Mouse (Mus musculus) limb, embryonic 14.5 days (tissue): Measurements from ENCODE around the gene Zgrf1. TPM values are rescaled to one million over a fixed set of nuclear protein-coding genes. Genes with fewer than 3 reads are reported as not detected.

ENCODE experiments used
- ATAC-seq: fragments of 200-750 bp; cut with Nextera tagmentation; 2 replicates; pipeline ENCODE4 v1.8.0; 2017; ENCODE audit warnings: low read depth, moderate number of reproducible peaks, moderate TSS enrichment; ENCODE audit not compliant: low FRiP score
- DNase-seq: peaks from one replicate; pipeline ENCODE4 v3.0.0-alpha.2; 2015; ENCODE audit warnings: low spot score
- H3K27ac ChIP-seq: fragments of 300-500 bp; sonication (generic); replicated peaks from 2 replicates; pipeline ENCODE4 v1.5.1; 2014; ENCODE audit warnings: low read depth, mild to moderate bottlenecking, low read length, moderate library complexity, mixed read lengths
- H3K27me3 ChIP-seq: fragments of 300-500 bp; sonication (generic); 2 replicates; pipeline ENCODE4 v1.6.1; 2014; ENCODE audit warnings: low read length, mixed read lengths; ENCODE audit not compliant: control insufficient read depth, insufficient read depth
- H3K36me3 ChIP-seq: fragments of 300-500 bp; sonication (generic); 2 replicates; pipeline ENCODE4 v1.6.1; 2014; ENCODE audit warnings: mild to moderate bottlenecking, low read length, moderate library complexity, mixed read lengths; ENCODE audit not compliant: control insufficient read depth, insufficient read depth
- H3K4me1 ChIP-seq: fragments of 300-500 bp; sonication (generic); 2 replicates; pipeline ENCODE4 v1.6.1; 2014; ENCODE audit warnings: antibody characterized with exemption, low read length, mixed read lengths; ENCODE audit not compliant: control insufficient read depth, insufficient read depth
- H3K4me2 ChIP-seq: fragments of 300-500 bp; sonication (generic); replicated peaks from 2 replicates; pipeline ENCODE4 v1.6.1; 2014; ENCODE audit warnings: low read depth, mild to moderate bottlenecking, low read length, moderate library complexity; ENCODE audit not compliant: severe bottlenecking
- H3K4me3 ChIP-seq: fragments of 300-500 bp; sonication (generic); replicated peaks from 2 replicates; pipeline ENCODE4 v1.5.1; 2014; ENCODE audit warnings: low read length
- H3K9ac ChIP-seq: fragments of 300-500 bp; sonication (generic); 2 replicates; pipeline ENCODE4 v1.6.1; 2014; ENCODE audit warnings: mild to moderate bottlenecking, low read depth, low read length, moderate library complexity; ENCODE audit not compliant: severe bottlenecking
- H3K9me3 ChIP-seq: fragments of 300-500 bp; sonication (generic); 2 replicates; pipeline ENCODE4 v1.6.1; 2016; ENCODE audit warnings: low read length; ENCODE audit not compliant: control insufficient read depth
- POLR2A ChIP-seq: fragments of 200-500 bp; IDR thresholded peaks from 2 replicates; pipeline ENCODE4 v1.8.0; 2012; ENCODE audit warnings: inconsistent platforms, mild to moderate bottlenecking, moderate library complexity, borderline replicate concordance; ENCODE audit not compliant: insufficient read depth, insufficient read length; ENCODE audit errors: extremely low read depth
- WGBS: fragments of 180-500 bp; shearing (Covaris S2); extraction: QIAGEN DNeasy Blood & Tissue Kit; methylation state at CpG from one replicate; pipeline ENCODE4 v1.1.7; 2014; 5-methylcytosine and 5-hydroxymethylcytosine counted together
- polyA plus RNA-seq, 2 experiments: library from polyadenylated mRNA; depleted of rRNA in 1 of 2; stranded (reverse) in 1 of 2; unstranded in 1 of 2; fragments of >200 nt; fragmentation: Nextera tagmentation in 1 of 2; extraction: Ambion mirVana in 1 of 2; gene quantifications; 2 replicates each; pipeline versions ENCODE4 v1.2.1 to v1.2.3; 2012 to 2014

Gene Zgrf1
- polyA plus RNA-seq, 2 experiments = 8.1 to 14.1 TPM

GRCm38 (mm10) chr3:127625296-127625695 is 72.0 kb downstream of the Zgrf1 start:
- Histone ChIP-seq H3K36me3 (no peaks in the 10 kb centered on the region), H3K4me1 (0 out of 2 replicates have a peak, but pooled peaks cover 5% of the 10 kb centered on the region), H3K4me2 (peak overlapping the region; percentile 60), H3K4me3 (peak overlapping the region; percentile 37), H3K9me3 (no peaks in the 10 kb centered on the region), H3K9ac (no peak overlapping the region), H3K27ac (no peak overlapping the region), H3K27me3 (peaks cover 49% of the 10 kb centered on the region)
- peak; percentile 51 for DNase-seq
- WGBS = under 1% methylated on average over 26 of the region's 36 CpGs
- no peak for TF ChIP-seq POLR2A
- ATAC-seq = peak; percentile 71

- H3K36me3 ChIP-seq = no peaks in the 10 kb centered on the region
- H3K9ac ChIP-seq = no peak overlapping the region
- DNase-seq = no peak
- no peaks in the 10 kb centered on the region for H3K9me3 ChIP-seq
- peak overlapping the region; percentile 60 for H3K4me2 ChIP-seq
- WGBS = under 1% methylated on average over 28 of the region's 28 CpGs
- H3K4me1 ChIP-seq = 0 out of 2 replicates have a peak, but pooled peaks cover 5% of the 10 kb centered on the region
- TF ChIP-seq POLR2A = no peak
- H3K4me3 ChIP-seq = peak overlapping the region; percentile 37
- H3K27ac ChIP-seq = no peak overlapping the region
- H3K27me3 ChIP-seq = peaks cover 55% of the 10 kb centered on the region
- no peak for ATAC-seq
Measured at GRCm38 (mm10) chr3:127625701-127626399, 72.6 kb downstream of the Zgrf1 start.

GRCm38 (mm10) chr3:127626524-127626923 is 73.2 kb downstream of the Zgrf1 start:
- DNase-seq (no peak), ATAC-seq (no peak)
- Histone ChIP-seq H3K27me3 (peaks cover 61% of the 10 kb centered on the region), H3K36me3 (no peaks in the 10 kb centered on the region), H3K4me3 (no peak overlapping the region), H3K9me3 (no peaks in the 10 kb centered on the region), H3K27ac (no peak overlapping the region), H3K4me2 (no peak overlapping the region), H3K4me1 (0 out of 2 replicates have a peak, but pooled peaks cover 5% of the 10 kb centered on the region), H3K9ac (no peak overlapping the region)
- 7% methylated on average over 3 of the region's 3 CpGs for WGBS
- TF ChIP-seq POLR2A = no peak

GRCm38 (mm10) chr3:127627151-127627955 is 74.1 kb downstream of the Zgrf1 start:
- ATAC-seq (no peak), DNase-seq (no peak)
- no peak overlapping the region for H3K9ac ChIP-seq
- H3K36me3 ChIP-seq = no peaks in the 10 kb centered on the region
- H3K9me3 ChIP-seq = no peaks in the 10 kb centered on the region
- H3K4me3 ChIP-seq = no peak overlapping the region
- H3K4me1 ChIP-seq = peaks cover 6% of the 10 kb centered on the region; the same call in 1 of the 2 replicates
- TF ChIP-seq POLR2A = no peak
- H3K4me2 ChIP-seq = no peak overlapping the region
- 1% methylated on average over 28 of the region's 28 CpGs for WGBS
- peaks cover 70% of the 10 kb centered on the region for H3K27me3 ChIP-seq
- H3K27ac ChIP-seq = no peak overlapping the region

- Histone ChIP-seq H3K27me3 (peaks cover 75% of the 10 kb centered on the region), H3K27ac (no peak overlapping the region), H3K4me2 (no peak overlapping the region), H3K36me3 (no peaks in the 10 kb centered on the region), H3K4me1 (peaks cover 12% of the 10 kb centered on the region), H3K9me3 (no peaks in the 10 kb centered on the region), H3K4me3 (no peak overlapping the region; the same call in 1 of the 2 replicates), H3K9ac (no peak overlapping the region)
- ATAC-seq (no peak; the same call in 1 of the 2 replicates), DNase-seq (peak; percentile 2)
- WGBS = 0% methylated on average over 9 of the region's 9 CpGs
- TF ChIP-seq POLR2A = no peak
Measured at GRCm38 (mm10) chr3:127627956-127628310, 74.6 kb downstream of the Zgrf1 start.
